8 mouse cellular contexts compared by ENCODE assay signal in the genomic region with DNA sequence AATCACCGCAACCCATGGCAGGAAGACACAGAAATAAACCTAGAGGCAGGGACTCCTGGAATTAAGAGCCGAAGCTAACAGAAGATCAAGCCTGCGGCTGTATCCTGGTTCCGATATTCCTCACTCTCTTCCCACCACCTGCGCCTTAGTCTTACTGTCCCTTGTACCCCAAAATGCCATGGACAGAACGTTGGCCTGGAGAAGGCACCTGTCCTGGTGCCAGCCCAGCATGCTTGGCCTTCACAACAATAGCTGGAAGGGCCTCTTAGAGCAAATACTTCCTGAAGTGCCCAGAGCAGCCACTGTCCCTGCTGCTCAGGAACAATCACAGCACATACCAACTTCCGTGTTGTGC.
DNase-seq lines count a peak whose midpoint lies in the region; ATAC-seq and TF ChIP-seq lines count a peak whose summit lies in the region.

No protein-coding gene starts in this region.

- peak overlapping the region; percentile 39 for H3K27ac ChIP-seq in heart, embryonic 12.5 days (ENCODE audit: poor library complexity, severe bottlenecking)
- H3K27ac ChIP-seq in heart, postnatal 0 days (ENCODE audit: low read depth) = peak overlapping the region; percentile 68
- H3K27ac ChIP-seq in limb, embryonic 14.5 days (replicated peaks; ENCODE audit: low read depth, low read length) = peak overlapping the region; percentile 44

- 62% methylated on average over 7 of the region's 7 CpGs for WGBS in heart, embryonic 12.5 days
- WGBS in heart, postnatal 0 days = 55% methylated on average over 7 of the region's 7 CpGs
- 71% methylated on average over 7 of the region's 7 CpGs for WGBS in limb, embryonic 14.5 days

- H3K36me3 ChIP-seq in heart, embryonic 12.5 days = no peaks in the 10 kb centered on the region
- H3K36me3 ChIP-seq in heart, postnatal 0 days (replicated peaks; ENCODE audit: control insufficient read depth, insufficient read depth, low read length) = no peaks in the 10 kb centered on the region
- H3K36me3 ChIP-seq in limb, embryonic 14.5 days (ENCODE audit: control insufficient read depth, insufficient read depth, low read length) = no peaks in the 10 kb centered on the region

- H3K4me1 ChIP-seq in heart, embryonic 12.5 days (replicated peaks) = peaks cover 52% of the 10 kb centered on the region
- peaks cover 41% of the 10 kb centered on the region for H3K4me1 ChIP-seq in heart, postnatal 0 days (ENCODE audit: control insufficient read depth, insufficient read depth)
- H3K4me1 ChIP-seq in limb, embryonic 14.5 days (ENCODE audit: control insufficient read depth, insufficient read depth, low read length) = peaks cover 52% of the 10 kb centered on the region

- no peak overlapping the region for H3K9ac ChIP-seq in heart, embryonic 12.5 days
- H3K9ac ChIP-seq in heart, postnatal 0 days (replicated peaks; ENCODE audit: low read depth, low read length) = no peak overlapping the region
- H3K9ac ChIP-seq in limb, embryonic 14.5 days (ENCODE audit: low read depth, low read length, severe bottlenecking) = no peak overlapping the region

- TF ChIP-seq POLR2A in limb, embryonic 14.5 days (IDR thresholded peaks at IDR 0.05; ENCODE audit: borderline replicate concordance, extremely low read depth, insufficient read depth, insufficient read length) = no peak

- no peak for ATAC-seq in heart, embryonic 12.5 days (ENCODE audit: insufficient number of reproducible peaks, low FRiP score)
- ATAC-seq in heart, postnatal 0 days (ENCODE audit: insufficient read depth, low read depth) = no peak
- no peak for ATAC-seq in limb, embryonic 14.5 days (ENCODE audit: low FRiP score, low read depth)

- no peak for TF ChIP-seq CTCF in heart, postnatal 0 days (IDR thresholded peaks at IDR 0.05; ENCODE audit: low read depth)

- DNase-seq in heart, postnatal 4 days = no peak
- peak; percentile 71 for DNase-seq in cerebellum, adult 11-12 months
- DNase-seq in heart, postnatal 0 days (ENCODE audit: low spot score) = no peak
- DNase-seq in limb, embryonic 14.5 days (ENCODE audit: low spot score) = no peak
- DNase-seq in left cerebral cortex, postnatal 36 days (ENCODE audit: low spot score in 2 of 2) = no peak
- DNase-seq in spleen, adult 12 weeks (ENCODE audit: low spot score) = no peak
- DNase-seq in spleen, postnatal 36 days (ENCODE audit: low spot score in 2 of 2) = no peak

- no peak for TF ChIP-seq EP300 in heart, postnatal 0 days (IDR thresholded peaks at IDR 0.05; ENCODE audit: low read depth)

- no peaks in the 10 kb centered on the region for H3K9me3 ChIP-seq in heart, embryonic 12.5 days (replicated peaks)
- no peaks in the 10 kb centered on the region for H3K9me3 ChIP-seq in heart, postnatal 0 days (replicated peaks; ENCODE audit: control insufficient read depth, low read length)
- no peaks in the 10 kb centered on the region for H3K9me3 ChIP-seq in limb, embryonic 14.5 days (ENCODE audit: control insufficient read depth, low read length)

- no peaks in the 10 kb centered on the region for H3K27me3 ChIP-seq in heart, embryonic 12.5 days (replicated peaks)
- no peaks in the 10 kb centered on the region for H3K27me3 ChIP-seq in heart, postnatal 0 days (ENCODE audit: control insufficient read depth, insufficient read depth, low read length)
- H3K27me3 ChIP-seq in limb, embryonic 14.5 days (ENCODE audit: control insufficient read depth, insufficient read depth, low read length) = no peaks in the 10 kb centered on the region

- H3K4me3 ChIP-seq in heart, embryonic 12.5 days = no peak overlapping the region
- H3K4me3 ChIP-seq in heart, postnatal 0 days (ENCODE audit: low read depth, low read length) = no peak overlapping the region
- H3K4me3 ChIP-seq in limb, embryonic 14.5 days (replicated peaks; ENCODE audit: low read length) = no peak overlapping the region

- no peak overlapping the region for H3K4me2 ChIP-seq in heart, embryonic 12.5 days
- H3K4me2 ChIP-seq in heart, postnatal 0 days (ENCODE audit: low read depth, low read length) = no peak overlapping the region
- H3K4me2 ChIP-seq in limb, embryonic 14.5 days (replicated peaks; ENCODE audit: low read depth, low read length, severe bottlenecking) = no peak overlapping the region

- intact Hi-C loops in left cerebral cortex, postnatal 36 days (cut with DNase I) = no loop called here
